In genomic region chr2:130697821-130698266, GRCm38 (mm10) we compare ENCODE assay signal across 8 mouse cellular contexts. TPM values are rescaled to one million over a fixed set of nuclear protein-coding genes. Genes with fewer than 3 reads are reported as not detected.
A peak's percentile ranks its signal among the peaks of the same experiment; 100 is the strongest.
DNase-seq lines count a peak whose midpoint lies in the region; ATAC-seq and TF ChIP-seq lines count a peak whose summit lies in the region.

No protein-coding gene starts in this region.

- H3K4me3 ChIP-seq in lung, embryonic 14.5 days (ENCODE audit: low read depth, low read length) = peak overlapping the region; percentile 58
- H3K4me3 ChIP-seq in lung, adult 2 months (replicated peaks; ENCODE audit: extremely low read depth, low read depth, low read length) = no peak overlapping the region
- H3K4me3 ChIP-seq in forebrain, postnatal 0 days (ENCODE audit: low read depth, low read length) = peak overlapping the region; percentile 46
- H3K4me3 ChIP-seq in midbrain, embryonic 13.5 days (replicated peaks) = peak overlapping the region; percentile 52

- WGBS in lung, embryonic 14.5 days = 3% methylated on average over 14 of the region's 14 CpGs
- 9% methylated on average over 14 of the region's 14 CpGs for WGBS in lung, adult 2 months
- 2% methylated on average over 14 of the region's 14 CpGs for WGBS in forebrain, postnatal 0 days
- 0% methylated on average over 13 of the region's 14 CpGs for WGBS in midbrain, embryonic 13.5 days

- H3K9me3 ChIP-seq in lung, embryonic 14.5 days (ENCODE audit: low read depth, low read length) = no peaks in the 10 kb centered on the region
- H3K9me3 ChIP-seq in forebrain, postnatal 0 days (ENCODE audit: low read length) = no peaks in the 10 kb centered on the region
- H3K9me3 ChIP-seq in midbrain, embryonic 13.5 days = no peaks in the 10 kb centered on the region

- no peak for TF ChIP-seq CTCF in lung, embryonic 14.5 days (IDR thresholded peaks at IDR 0.05; ENCODE audit: low read depth)
- TF ChIP-seq CTCF in lung, adult 2 months (IDR thresholded peaks at IDR 0.05; ENCODE audit: insufficient read depth, low read length) = no peak
- TF ChIP-seq CTCF in forebrain, postnatal 0 days (IDR thresholded peaks at IDR 0.05; ENCODE audit: low read depth) = no peak

- H3K4me2 ChIP-seq in lung, embryonic 14.5 days = peak overlapping the region; percentile 100
- peak overlapping the region; percentile 100 for H3K4me2 ChIP-seq in forebrain, postnatal 0 days (ENCODE audit: low read depth)
- H3K4me2 ChIP-seq in midbrain, embryonic 13.5 days (replicated peaks) = peak overlapping the region; percentile 98

- ATAC-seq in lung, embryonic 14.5 days (ENCODE audit: insufficient read depth) = no peak; the same call in 1 of the 2 replicates
- peak; percentile 48 for ATAC-seq in forebrain, postnatal 0 days
- ATAC-seq in midbrain, embryonic 13.5 days = peak; percentile 22; the same call in 1 of the 2 replicates

- no peak overlapping the region for H3K9ac ChIP-seq in lung, embryonic 14.5 days
- no peak overlapping the region for H3K9ac ChIP-seq in forebrain, postnatal 0 days
- H3K9ac ChIP-seq in midbrain, embryonic 13.5 days (replicated peaks) = peak overlapping the region; percentile 49

- H3K4me1 ChIP-seq in lung, embryonic 14.5 days (ENCODE audit: insufficient read depth) = no peaks in the 10 kb centered on the region
- peaks cover 2% of the 10 kb centered on the region for H3K4me1 ChIP-seq in lung, adult 2 months (ENCODE audit: control insufficient read depth, insufficient read depth, low read length)
- H3K4me1 ChIP-seq in forebrain, postnatal 0 days (ENCODE audit: insufficient read depth) = peaks cover 8% of the 10 kb centered on the region; the same call in 1 of the 2 replicates
- peaks cover 20% of the 10 kb centered on the region for H3K4me1 ChIP-seq in midbrain, embryonic 13.5 days (replicated peaks)

- peaks cover 41% of the 10 kb centered on the region for H3K27me3 ChIP-seq in lung, embryonic 14.5 days (ENCODE audit: insufficient read depth, low read length)
- H3K27me3 ChIP-seq in forebrain, postnatal 0 days (ENCODE audit: insufficient read depth, low read length) = peaks cover 12% of the 10 kb centered on the region; the same call in 1 of the 2 replicates
- H3K27me3 ChIP-seq in midbrain, embryonic 13.5 days = peaks cover 52% of the 10 kb centered on the region

- DNase-seq in adrenal gland, adult 2 months = peak; percentile 38
- no peak for DNase-seq in adrenal gland, postnatal 4 days (ENCODE audit: low spot score in 2 of 2)
- DNase-seq in lung, embryonic 14.5 days = peak; percentile 6
- DNase-seq in lung, adult 2 months = no peak
- peak; percentile 43 for DNase-seq in forebrain, postnatal 0 days
- no peak for DNase-seq in urinary bladder, adult 18-20 months (ENCODE audit: low spot score in 2 of 2)
- no peak for DNase-seq in thymus, postnatal 4 days

- H3K36me3 ChIP-seq in lung, embryonic 14.5 days (ENCODE audit: insufficient read depth) = no peaks in the 10 kb centered on the region
- no peaks in the 10 kb centered on the region for H3K36me3 ChIP-seq in forebrain, postnatal 0 days (ENCODE audit: insufficient read depth)
- no peaks in the 10 kb centered on the region for H3K36me3 ChIP-seq in midbrain, embryonic 13.5 days

- TF ChIP-seq POLR2A in lung, adult 2 months (IDR thresholded peaks at IDR 0.05; ENCODE audit: borderline replicate concordance, extremely low read depth, low read depth, low read length) = no peak

- no peak overlapping the region for H3K27ac ChIP-seq in lung, embryonic 14.5 days (ENCODE audit: low read depth)
- H3K27ac ChIP-seq in forebrain, postnatal 0 days (ENCODE audit: low read depth, low read length) = no peak overlapping the region
- H3K27ac ChIP-seq in midbrain, embryonic 13.5 days = no peak overlapping the region

RNA-seq across cellular contexts. Expression of gene Slc4a11, which starts 0.5 kb away (rescaled TPM):
- total RNA-seq in adrenal gland, adult 2 months (2021) = 1 to 10 TPM; 3.5 to 4.1 TPM
- 4.0 and 4.8 TPM in 2 replicates for polyA plus RNA-seq in adrenal gland, adult 2 months (2012; rRNA removed)
- total RNA-seq in adrenal gland, postnatal 4 days (2021) = 1 to 10 TPM; 2.3 to 3.6 TPM
- 0.68 and 0.78 TPM in 2 replicates for polyA plus RNA-seq in lung, embryonic 14.5 days (2014; fragmentation: Nextera tagmentation; extraction: Ambion mirVana)
- 1.7 TPM in 2 replicates for polyA plus RNA-seq in lung, adult 2 months (2012; rRNA removed)
- total RNA-seq in forebrain, postnatal 0 days (2014; rRNA removed) = 0.31 and 0.76 TPM in 2 replicates
- 0.28 and 0.51 TPM in 2 replicates for polyA plus RNA-seq in forebrain, postnatal 0 days (2015; fragmentation: Nextera tagmentation; extraction: Ambion mirVana)
- 0.46 and 0.61 TPM in 2 replicates for polyA plus RNA-seq in midbrain, embryonic 13.5 days (2015; fragmentation: Nextera tagmentation; extraction: Ambion mirVana)

RNA-seq across cellular contexts. Expression of gene Itpa, which starts 30.4 kb away (rescaled TPM):
- 10 to 100 TPM; 19.5 to 29.6 TPM for total RNA-seq in adrenal gland, adult 2 months (2021)
- polyA plus RNA-seq in adrenal gland, adult 2 months (2012; rRNA removed) = 28.6 and 29.3 TPM in 2 replicates
- 10 to 100 TPM; 34.1 to 40.9 TPM for total RNA-seq in adrenal gland, postnatal 4 days (2021)
- polyA plus RNA-seq in lung, embryonic 14.5 days (2014; fragmentation: Nextera tagmentation; extraction: Ambion mirVana) = 108 and 111 TPM in 2 replicates
- polyA plus RNA-seq in lung, adult 2 months (2012; rRNA removed) = 16.5 and 17.1 TPM in 2 replicates
- 151 and 160 TPM in 2 replicates for total RNA-seq in forebrain, postnatal 0 days (2014; rRNA removed)
- 128 and 145 TPM in 2 replicates for polyA plus RNA-seq in forebrain, postnatal 0 days (2015; fragmentation: Nextera tagmentation; extraction: Ambion mirVana)
- 155 and 165 TPM in 2 replicates for polyA plus RNA-seq in midbrain, embryonic 13.5 days (2015; fragmentation: Nextera tagmentation; extraction: Ambion mirVana)

RNA-seq across cellular contexts. Expression of gene Ddrgk1, which starts 33.4 kb away (rescaled TPM):
- 100 to 1,000 TPM; 184 to 209 TPM for total RNA-seq in adrenal gland, adult 2 months (2021)
- polyA plus RNA-seq in adrenal gland, adult 2 months (2012; rRNA removed) = 190 and 213 TPM in 2 replicates
- total RNA-seq in adrenal gland, postnatal 4 days (2021) = 100 to 1,000 TPM; 140 to 154 TPM
- 52.0 and 55.6 TPM in 2 replicates for polyA plus RNA-seq in lung, embryonic 14.5 days (2014; fragmentation: Nextera tagmentation; extraction: Ambion mirVana)
- 61.0 and 70.3 TPM in 2 replicates for polyA plus RNA-seq in lung, adult 2 months (2012; rRNA removed)
- 33.8 and 40.1 TPM in 2 replicates for total RNA-seq in forebrain, postnatal 0 days (2014; rRNA removed)
- polyA plus RNA-seq in forebrain, postnatal 0 days (2015; fragmentation: Nextera tagmentation; extraction: Ambion mirVana) = 73.0 and 77.4 TPM in 2 replicates
- 60.2 and 62.0 TPM in 2 replicates for polyA plus RNA-seq in midbrain, embryonic 13.5 days (2015; fragmentation: Nextera tagmentation; extraction: Ambion mirVana)

RNA-seq across cellular contexts. Expression of gene Lzts3, which starts 55.2 kb away (rescaled TPM):
- total RNA-seq in adrenal gland, adult 2 months (2021) = 10 to 100 TPM; 14.3 to 21.4 TPM
- 17.7 and 21.0 TPM in 2 replicates for polyA plus RNA-seq in adrenal gland, adult 2 months (2012; rRNA removed)
- total RNA-seq in adrenal gland, postnatal 4 days (2021) = 10 to 100 TPM; 13.5 to 22.5 TPM
- 1.0 TPM in 2 replicates for polyA plus RNA-seq in lung, embryonic 14.5 days (2014; fragmentation: Nextera tagmentation; extraction: Ambion mirVana)
- polyA plus RNA-seq in lung, adult 2 months (2012; rRNA removed) = 9.7 and 11.1 TPM in 2 replicates
- total RNA-seq in forebrain, postnatal 0 days (2014; rRNA removed) = 33.5 and 35.5 TPM in 2 replicates
- 4.7 and 11.3 TPM in 2 replicates for polyA plus RNA-seq in forebrain, postnatal 0 days (2015; fragmentation: Nextera tagmentation; extraction: Ambion mirVana)
- polyA plus RNA-seq in midbrain, embryonic 13.5 days (2015; fragmentation: Nextera tagmentation; extraction: Ambion mirVana) = 8.0 and 9.2 TPM in 2 replicates

Comparison
In these comparisons a context has a peak if more than half of its experiments do, and no peak if none do; other contexts are left out.
1. DNase-seq: peak in adrenal gland, adult 2 months (single experiment), lung, embryonic 14.5 days (single experiment) and forebrain, postnatal 0 days (single experiment); none in adrenal gland, postnatal 4 days (0 of 2), lung, adult 2 months (single experiment), urinary bladder, adult 18-20 months (0 of 2) and thymus, postnatal 4 days (single experiment).
2. Peak in every context shown above with its lines, with median percentiles within 50 percentile points of each other: H3K4me2 ChIP-seq.